Mouse (Mus musculus) heart, adult 18-20 months (tissue): ENCODE results near the gene Dct. TPM values are rescaled to one million over a fixed set of nuclear protein-coding genes. Genes with fewer than 3 reads are reported as not detected.

Experiments
- DNase-seq, 2 experiments: peaks; one replicate each; pipeline ENCODE4 v3.0.0; 2021 to 2022; ENCODE audit warnings: mixed read lengths in 1 of 2
- total RNA-seq, 2 experiments: library from RNA; stranded (reverse); gene quantifications; 2 replicates each; pipeline ENCODE4 v1.2.3; 2021

Gene Dct
- total RNA-seq, 2 experiments from 2014 or later = 3.2 to 6.0 TPM

GRCm38 (mm10) chr14:118049648-118050238 is 2.3 kb downstream of the Dct start:
- peak in 1 of 2 experiments; percentile 18 for DNase-seq

DNA sequence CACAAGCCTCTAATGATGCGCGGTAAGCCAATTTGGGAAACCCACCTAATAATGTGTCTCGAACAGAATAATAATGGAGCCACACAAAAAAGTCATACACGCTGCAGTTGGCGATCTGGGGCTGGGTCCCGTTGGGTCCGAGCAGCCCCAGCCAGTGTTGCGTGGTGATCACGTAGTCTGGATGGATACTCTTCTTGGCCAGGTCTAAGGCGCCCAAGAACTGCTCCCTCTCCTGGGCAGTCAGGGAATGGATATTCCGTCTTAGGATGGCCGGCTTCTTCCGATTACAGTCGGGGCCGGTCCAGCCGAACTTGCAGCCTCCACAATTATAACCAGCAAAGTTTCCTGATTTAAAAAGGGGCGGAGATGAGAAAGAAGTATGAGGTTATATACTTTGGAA is 9.1 kb downstream of the Dct start:
- DNase-seq = peak; percentile 39 to 43

GRCm38 (mm10) chr14:118042066-118042762 is 9.8 kb downstream of the Dct start:
- no peak for DNase-seq

GRCm38 (mm10) chr14:118040550-118041250 is 11.3 kb downstream of the Dct start:
- no peak for DNase-seq

GRCm38 (mm10) chr14:118039074-118039473 is 13.0 kb downstream of the Dct start:
- peak; percentile 50 to 51 for DNase-seq

DNA sequence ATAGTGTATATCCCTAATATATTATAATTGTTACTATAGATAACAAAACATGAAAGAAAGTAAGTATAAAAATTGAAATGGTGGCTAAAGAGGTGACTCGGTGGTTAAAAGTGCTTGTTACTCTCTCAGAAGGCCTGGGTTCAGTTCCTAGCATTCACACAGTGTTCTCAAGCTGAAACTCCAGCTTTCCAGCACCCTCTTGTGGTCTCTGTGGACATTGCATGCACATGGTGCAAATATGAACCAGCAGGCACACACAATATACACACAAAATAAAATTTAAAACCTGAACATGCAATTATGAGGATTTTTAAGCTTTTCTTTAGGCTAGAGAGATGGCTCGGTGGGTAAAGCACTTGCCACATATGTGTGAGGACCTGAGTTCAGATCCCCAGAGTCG is 24.5 kb downstream of the Dct start:
- DNase-seq = no peak

DNA sequence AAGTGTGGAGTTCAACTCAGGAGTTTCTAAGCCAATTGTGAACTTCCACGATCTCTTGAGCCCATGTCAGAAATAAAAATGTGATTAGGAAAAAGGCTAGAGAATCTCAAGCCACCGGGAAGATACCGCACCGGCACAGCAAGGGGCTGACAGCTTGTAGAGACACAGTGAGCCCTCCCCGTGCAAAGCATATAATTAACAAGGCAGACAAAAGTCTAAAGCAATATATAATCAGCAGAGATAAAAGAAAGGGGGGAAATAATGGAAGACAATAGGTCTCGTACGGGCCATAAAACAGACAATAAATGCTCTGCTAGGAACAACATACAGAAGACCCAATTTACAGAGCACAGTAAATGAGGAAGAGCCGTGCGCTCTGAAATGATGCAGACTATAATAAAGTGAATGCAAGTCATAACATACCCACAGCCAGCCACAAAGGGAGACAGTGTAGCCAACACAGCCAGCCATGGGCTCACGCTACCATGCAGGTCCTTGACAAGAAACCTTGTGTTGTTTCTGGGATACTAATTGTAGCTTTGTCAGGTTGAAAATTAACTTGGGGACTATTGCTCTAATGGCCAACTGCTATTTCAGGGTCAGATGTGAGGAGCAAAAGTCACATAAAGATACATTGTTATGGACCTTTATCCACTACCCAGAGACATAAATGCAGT is 30.0 kb downstream of the Dct start:
- no peak for DNase-seq

DNA sequence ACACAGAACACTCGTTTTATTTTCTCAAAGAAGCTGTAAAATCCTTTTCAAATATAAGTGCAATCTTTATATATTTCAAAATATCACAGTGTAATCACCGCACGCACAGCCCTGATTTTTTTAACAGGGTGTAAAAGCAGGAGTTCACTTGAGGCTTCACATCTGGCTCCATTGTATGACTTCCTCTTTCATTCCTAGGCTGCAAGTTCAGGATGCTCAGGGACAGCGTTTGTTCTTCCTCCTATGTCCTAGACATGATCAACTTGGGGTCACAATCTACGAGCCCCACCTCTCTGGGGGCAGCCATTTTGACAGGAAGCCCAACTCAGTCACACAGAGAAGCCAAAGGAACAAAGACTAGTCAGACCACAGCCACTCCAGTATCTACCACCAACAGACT is 32.7 kb downstream of the Dct start:
- no peak for DNase-seq

DNA sequence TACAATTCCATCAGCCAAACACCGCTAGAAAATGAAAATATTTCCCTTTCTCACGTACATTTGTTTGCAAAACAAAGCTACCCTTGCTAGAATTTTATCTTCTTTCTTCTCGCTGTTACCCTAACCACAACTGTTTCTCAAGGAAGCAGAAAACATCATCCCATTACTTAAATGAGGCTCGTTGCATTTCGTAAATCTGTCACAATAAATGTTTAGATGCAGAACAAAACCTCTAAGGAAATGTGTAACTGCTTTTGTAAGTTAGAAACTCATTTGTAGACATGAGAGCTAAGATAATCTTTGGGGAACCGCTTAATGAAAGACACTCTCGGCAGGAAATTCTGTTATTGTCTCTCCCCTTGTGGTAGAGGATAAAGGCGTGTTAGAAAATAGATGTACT is 38.8 kb downstream of the Dct start:
- no peak for DNase-seq

GRCm38 (mm10) chr14:118009541-118009940 is 42.5 kb downstream of the Dct start:
- DNase-seq = no peak

DNA sequence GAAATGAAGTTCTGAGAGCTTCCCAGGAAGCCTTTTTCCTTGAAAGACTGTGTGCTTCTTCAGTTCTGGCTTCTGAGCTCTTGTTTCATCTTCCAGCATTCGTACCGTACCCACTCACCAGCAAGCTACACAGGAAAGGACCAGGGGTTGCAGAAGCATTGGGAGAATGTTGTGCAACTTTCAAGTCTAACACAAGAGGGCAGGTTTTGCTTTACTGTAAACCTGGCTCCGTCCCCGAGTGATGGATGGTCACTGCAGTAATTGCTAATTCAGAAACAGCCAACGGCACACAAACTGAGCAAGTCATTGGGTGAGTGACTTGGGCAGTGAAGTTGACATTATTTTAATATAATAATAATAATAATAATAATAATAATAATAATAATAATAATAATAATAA is 46.3 kb downstream of the Dct start:
- DNase-seq = peak; percentile 38 to 72

- no peak for DNase-seq
Observed at GRCm38 (mm10) chr14:118004434-118004833, 47.6 kb downstream of the Dct start.

GRCm38 (mm10) chr14:117993845-117994244 is 58.2 kb downstream of the Dct start:
- no peak for DNase-seq

GRCm38 (mm10) chr14:117992600-117993256 is 59.3 kb downstream of the Dct start:
- DNase-seq = no peak

- DNase-seq = no peak
Observed at GRCm38 (mm10) chr14:117990203-117990602, 61.8 kb downstream of the Dct start.

- DNase-seq = no peak
Observed at GRCm38 (mm10) chr14:117988444-117988843, 63.6 kb downstream of the Dct start.

- DNase-seq = peak in 1 of 2 experiments; percentile 5
Observed at GRCm38 (mm10) chr14:117981532-117981931, 70.5 kb downstream of the Dct start.

- no peak for DNase-seq
Observed at GRCm38 (mm10) chr14:117972576-117972975, 79.5 kb downstream of the Dct start.
